Mouse (Mus musculus) heart, adult 2 months (tissue): ENCODE results near the gene Gm21969.

Source experiments
- CTCF ChIP-seq: fragments of 200-600 bp; IDR thresholded peaks from 2 replicates; pipeline ENCODE4 v1.8.1; 2022; ENCODE audit warnings: antibody characterized with exemption, mild to moderate bottlenecking, moderate library complexity
- EP300 ChIP-seq: fragments of 200-500 bp; IDR thresholded peaks from 2 replicates; pipeline ENCODE4 v1.6.1; 2011; ENCODE audit warnings: low read depth, low read length, control low read depth; ENCODE audit not compliant: insufficient read depth
- POLR2A ChIP-seq: fragments of 200-500 bp; IDR thresholded peaks from 2 replicates; pipeline ENCODE4 v1.6.1; 2011; ENCODE audit warnings: mild to moderate bottlenecking, low read depth, low read length, control low read depth; ENCODE audit not compliant: insufficient read depth

GRCm38 (mm10) chr4:139636373-139636772, 33.4 kb downstream of the Gm21969 start:
- TF ChIP-seq CTCF (peak; percentile 98), POLR2A (no peak), EP300 (peak; percentile 88)
